Mouse (Mus musculus): ENCODE results near the gene Msantd3. TPM values are rescaled to one million over a fixed set of nuclear protein-coding genes. Genes with fewer than 3 reads are reported as not detected.
A peak's percentile ranks its signal among the peaks of the same experiment; 100 is the strongest.

The Msantd3 gene
- total and polyA plus RNA-seq, 3 experiments: 9.5 to 21.8 (median 18.9) TPM

DNA sequence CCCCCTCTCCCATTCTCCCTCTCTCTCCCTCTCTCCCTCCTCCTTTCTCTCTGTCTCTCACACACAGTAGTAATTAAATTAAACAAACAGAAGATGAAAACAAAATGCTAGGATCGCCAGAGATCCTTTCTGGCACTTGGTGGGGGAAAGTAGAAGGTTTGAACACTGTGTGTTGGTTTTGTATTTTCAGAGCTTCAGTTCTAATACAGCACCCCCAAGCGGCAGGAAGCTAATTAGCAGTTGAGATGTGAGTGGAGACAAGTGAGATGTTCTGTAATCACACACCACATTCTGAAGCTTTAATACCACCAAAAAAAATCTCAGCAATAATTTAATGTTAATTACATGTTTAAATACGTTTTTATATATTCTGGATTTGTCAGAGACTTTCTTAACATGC lies 16.0 kb downstream of the Msantd3 start:
- H3K36me3 ChIP-seq (ENCODE audit: control insufficient read depth, insufficient read depth, low read length): peaks cover 2% of the 10 kb centered on the region; the same call in 1 of the 2 replicates
- DNase-seq: peak; percentile 15 to 49
- WGBS: 16% methylated on average over 3 of the region's 3 CpGs
- TF ChIP-seq CTCF (IDR thresholded peaks at IDR 0.05) (peak; percentile 80), POLR2A (IDR thresholded peaks at IDR 0.05; ENCODE audit: insufficient read depth, low read depth, low read length) (no peak), EP300 (IDR thresholded peaks at IDR 0.05; ENCODE audit: insufficient read depth, low read depth, low read length) (no peak)
- no peak overlapping the region for H3K4me3 ChIP-seq
- H3K9ac ChIP-seq (ENCODE audit: low read depth, low read length): no peak overlapping the region
- no peaks in the 10 kb centered on the region for H3K27me3 ChIP-seq (ENCODE audit: control insufficient read depth, insufficient read depth, low read length)
- H3K4me1 ChIP-seq (ENCODE audit: control insufficient read depth, insufficient read depth, low read length): no peaks in the 10 kb centered on the region; the same call in 1 of the 2 replicates
- H3K79me2 ChIP-seq (replicated peaks; ENCODE audit: control insufficient read depth, insufficient read depth, low read length): peaks cover 1% of the 10 kb centered on the region; the same call in 1 of the 2 replicates
- intact Hi-C loops (cut with DNase I): loop anchor here (5.0 kb wide), 1 partner anchor 73 kb away; no protein-coding TSS in a partner anchor
- no peak overlapping the region for H3K27ac ChIP-seq

GRCm38 (mm10) chr4:48559652-48560051 lies 19.9 kb downstream of the Msantd3 start:
- Histone ChIP-seq H3K79me2 (replicated peaks; ENCODE audit: control insufficient read depth, insufficient read depth, low read length) (no peaks in the 10 kb centered on the region), H3K4me1 (ENCODE audit: control insufficient read depth, insufficient read depth, low read length) (no peaks in the 10 kb centered on the region), H3K9ac (ENCODE audit: low read depth, low read length) (no peak overlapping the region), H3K27me3 (ENCODE audit: control insufficient read depth, insufficient read depth, low read length) (no peaks in the 10 kb centered on the region), H3K4me3 (no peak overlapping the region), H3K27ac (no peak overlapping the region), H3K36me3 (ENCODE audit: control insufficient read depth, insufficient read depth, low read length) (no peaks in the 10 kb centered on the region)
- TF ChIP-seq POLR2A (IDR thresholded peaks at IDR 0.05; ENCODE audit: insufficient read depth, low read depth, low read length) (no peak), CTCF (IDR thresholded peaks at IDR 0.05) (no peak), EP300 (IDR thresholded peaks at IDR 0.05; ENCODE audit: insufficient read depth, low read depth, low read length) (no peak)
- intact Hi-C loops (cut with DNase I): loop anchor here (5.0 kb wide), 1 partner anchor 77 kb away; no protein-coding TSS in a partner anchor
- 74% methylated on average over 14 of the region's 14 CpGs for WGBS
- DNase-seq: peak in 1 of 2 experiments; percentile 13

- intact Hi-C loops (cut with DNase I): no loop called here
- Histone ChIP-seq H3K4me1 (ENCODE audit: control insufficient read depth, insufficient read depth, low read length) (no peaks in the 10 kb centered on the region), H3K36me3 (ENCODE audit: control insufficient read depth, insufficient read depth, low read length) (no peaks in the 10 kb centered on the region), H3K4me3 (no peak overlapping the region), H3K79me2 (replicated peaks; ENCODE audit: control insufficient read depth, insufficient read depth, low read length) (no peaks in the 10 kb centered on the region), H3K27ac (no peak overlapping the region), H3K27me3 (ENCODE audit: control insufficient read depth, insufficient read depth, low read length) (no peaks in the 10 kb centered on the region), H3K9ac (ENCODE audit: low read depth, low read length) (no peak overlapping the region)
- WGBS: 90% methylated on average over 8 of the region's 8 CpGs
- no peak for DNase-seq
- no peak for TF ChIP-seq CTCF (IDR thresholded peaks at IDR 0.05)
- no peak for TF ChIP-seq POLR2A (IDR thresholded peaks at IDR 0.05; ENCODE audit: insufficient read depth, low read depth, low read length)
- no peak for TF ChIP-seq EP300 (IDR thresholded peaks at IDR 0.05; ENCODE audit: insufficient read depth, low read depth, low read length)
Measured at GRCm38 (mm10) chr4:48561824-48562223, 22.1 kb downstream of the Msantd3 start.

GRCm38 (mm10) chr4:48564962-48565361 lies 25.2 kb downstream of the Msantd3 start:
- TF ChIP-seq EP300 (IDR thresholded peaks at IDR 0.05; ENCODE audit: insufficient read depth, low read depth, low read length) (no peak), CTCF (IDR thresholded peaks at IDR 0.05) (no peak), POLR2A (IDR thresholded peaks at IDR 0.05; ENCODE audit: insufficient read depth, low read depth, low read length) (no peak)
- Histone ChIP-seq H3K4me3 (no peak overlapping the region), H3K79me2 (replicated peaks; ENCODE audit: control insufficient read depth, insufficient read depth, low read length) (no peaks in the 10 kb centered on the region), H3K27ac (no peak overlapping the region), H3K9ac (ENCODE audit: low read depth, low read length) (no peak overlapping the region), H3K4me1 (ENCODE audit: control insufficient read depth, insufficient read depth, low read length) (no peaks in the 10 kb centered on the region), H3K36me3 (ENCODE audit: control insufficient read depth, insufficient read depth, low read length) (no peaks in the 10 kb centered on the region), H3K27me3 (ENCODE audit: control insufficient read depth, insufficient read depth, low read length) (no peaks in the 10 kb centered on the region)
- intact Hi-C loops (cut with DNase I): no loop called here
- no peak for DNase-seq

DNA sequence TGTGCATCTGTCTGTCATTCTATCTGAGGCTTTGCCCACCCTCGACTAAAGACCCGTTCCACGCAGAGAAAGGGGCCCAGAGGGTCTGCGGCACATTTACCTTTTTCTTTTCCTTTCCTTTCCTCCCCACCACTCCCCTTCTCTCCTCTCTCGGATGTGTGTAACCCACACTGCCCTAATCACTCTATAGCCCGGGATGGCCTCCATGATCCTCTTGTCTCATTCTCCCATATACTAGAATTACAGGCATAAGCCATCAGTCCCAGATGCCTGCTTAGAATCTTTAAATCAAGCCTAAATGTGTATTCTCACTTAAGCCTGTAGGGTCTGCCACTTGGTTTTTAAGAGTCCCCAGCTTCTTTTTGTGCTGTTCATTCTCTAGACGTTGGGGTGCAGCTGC lies 36.6 kb downstream of the Msantd3 start:
- 89% methylated on average over 7 of the region's 7 CpGs for WGBS
- Histone ChIP-seq H3K9ac (ENCODE audit: low read depth, low read length) (no peak overlapping the region), H3K36me3 (ENCODE audit: control insufficient read depth, insufficient read depth, low read length) (no peaks in the 10 kb centered on the region), H3K4me1 (ENCODE audit: control insufficient read depth, insufficient read depth, low read length) (peaks cover 2% of the 10 kb centered on the region), H3K4me3 (no peak overlapping the region), H3K27me3 (ENCODE audit: control insufficient read depth, insufficient read depth, low read length) (no peaks in the 10 kb centered on the region), H3K79me2 (replicated peaks; ENCODE audit: control insufficient read depth, insufficient read depth, low read length) (no peaks in the 10 kb centered on the region), H3K27ac (no peak overlapping the region)
- intact Hi-C loops (cut with DNase I): no loop called here
- DNase-seq: no peak
- TF ChIP-seq CTCF (IDR thresholded peaks at IDR 0.05) (no peak), POLR2A (IDR thresholded peaks at IDR 0.05; ENCODE audit: insufficient read depth, low read depth, low read length) (no peak), EP300 (IDR thresholded peaks at IDR 0.05; ENCODE audit: insufficient read depth, low read depth, low read length) (no peak)

GRCm38 (mm10) chr4:48577831-48578230 lies 38.1 kb downstream of the Msantd3 start:
- 90% methylated on average over 1 of the region's 1 CpGs for WGBS
- Histone ChIP-seq H3K9ac (ENCODE audit: low read depth, low read length) (no peak overlapping the region), H3K36me3 (ENCODE audit: control insufficient read depth, insufficient read depth, low read length) (no peaks in the 10 kb centered on the region), H3K4me3 (no peak overlapping the region), H3K4me1 (ENCODE audit: control insufficient read depth, insufficient read depth, low read length) (peaks cover 2% of the 10 kb centered on the region), H3K27me3 (ENCODE audit: control insufficient read depth, insufficient read depth, low read length) (no peaks in the 10 kb centered on the region), H3K79me2 (replicated peaks; ENCODE audit: control insufficient read depth, insufficient read depth, low read length) (no peaks in the 10 kb centered on the region), H3K27ac (peak overlapping the region; percentile 47)
- TF ChIP-seq CTCF (IDR thresholded peaks at IDR 0.05) (no peak), EP300 (IDR thresholded peaks at IDR 0.05; ENCODE audit: insufficient read depth, low read depth, low read length) (no peak), POLR2A (IDR thresholded peaks at IDR 0.05; ENCODE audit: insufficient read depth, low read depth, low read length) (no peak)
- intact Hi-C loops (cut with DNase I): no loop called here
- no peak for DNase-seq

All from heart, adult 2 months (tissue).